Mouse (Mus musculus) MEL (cell line): ENCODE results near the gene Hkdc1. TPM values are rescaled to one million over a fixed set of nuclear protein-coding genes. Genes with fewer than 3 reads are reported as not detected.
A peak's percentile ranks its signal among the peaks of the same experiment; 100 is the strongest.

Experiments used
- DNase-seq: peaks from one replicate; pipeline ENCODE4 v3.0.0; 2011; ENCODE audit warnings: low read depth, low spot score
- H3K27ac ChIP-seq: 2 replicates; pipeline ENCODE4 v1.5.1; 2012; ENCODE audit warnings: low read depth, mild to moderate bottlenecking, control low read depth, low read length, moderate library complexity; ENCODE audit not compliant: control insufficient read depth
- H3K27me3 ChIP-seq, 2 experiments: fragments of 150-350 bp in 1 of 2; sonication (generic) in 1 of 2; 2 replicates each; pipeline ENCODE4 v1.6.1; 2012; ENCODE audit warnings: low read length in 2 of 2, mild to moderate bottlenecking in 2 of 2, improper control_type of control experiment in 1 of 2, moderate library complexity in 1 of 2; ENCODE audit not compliant: insufficient read depth in 2 of 2, control insufficient read depth in 1 of 2
- H3K36me3 ChIP-seq, 2 experiments: 2 replicates each; pipeline ENCODE4 v1.6.1; 2012 to 2014; ENCODE audit warnings: low read length in 2 of 2, improper control_type of control experiment in 1 of 2, inconsistent platforms in 1 of 2, mild to moderate bottlenecking in 1 of 2; ENCODE audit not compliant: insufficient read depth in 2 of 2, control insufficient read depth in 1 of 2
- H3K4me1 ChIP-seq, 2 experiments: fragments of 150-350 bp in 1 of 2; sonication (generic) in 1 of 2; 2 replicates each; pipeline ENCODE4 v1.6.1; 2012; ENCODE audit warnings: low read length in 2 of 2, improper control_type of control experiment in 1 of 2, mild to moderate bottlenecking in 1 of 2; ENCODE audit not compliant: insufficient read depth in 2 of 2, control insufficient read depth in 1 of 2
- H3K4me3 ChIP-seq, 2 experiments: fragments of 150-350 bp in 1 of 2; sonication (generic) in 1 of 2; 2 replicates each; pipeline ENCODE4 v1.5.1; 2012; ENCODE audit warnings: low read depth in 2 of 2, low read length in 2 of 2, mild to moderate bottlenecking in 2 of 2, moderate library complexity in 2 of 2, control low read depth in 1 of 2, improper control_type of control experiment in 1 of 2; ENCODE audit not compliant: control insufficient read depth in 1 of 2, insufficient read depth in 1 of 2
- H3K79me2 ChIP-seq: 2 replicates; pipeline ENCODE4 v1.6.1; 2012; ENCODE audit warnings: mild to moderate bottlenecking, low read length, moderate library complexity; ENCODE audit not compliant: control insufficient read depth, poor library complexity, insufficient read depth
- H3K9ac ChIP-seq: 2 replicates; pipeline ENCODE4 v1.6.1; 2012; ENCODE audit warnings: low read depth, mild to moderate bottlenecking, control low read depth, low read length, moderate library complexity; ENCODE audit not compliant: control insufficient read depth, poor library complexity, severe bottlenecking
- H3K9me3 ChIP-seq: fragments of 150-350 bp; sonication (generic); replicated peaks from 2 replicates; pipeline ENCODE4 v1.6.1; 2012; ENCODE audit warnings: mild to moderate bottlenecking, low read length, improper control_type of control experiment, moderate library complexity; ENCODE audit not compliant: insufficient read depth
- BHLHE40 ChIP-seq: IDR thresholded peaks from 2 replicates; pipeline ENCODE4 v1.6.1; 2012; ENCODE audit warnings: low read depth, mild to moderate bottlenecking, inconsistent platforms, low read length, improper control_type of control experiment, borderline replicate concordance
- CHD2 ChIP-seq: IDR thresholded peaks from 2 replicates; pipeline ENCODE4 v1.6.1; 2011; ENCODE audit warnings: low read length, improper control_type of control experiment
- CTCF ChIP-seq, 3 experiments: IDR thresholded peaks in 2 of 3; conservative IDR thresholded peaks in 1 of 3; 2 replicates each; pipeline ENCODE4 v1.5.1; 2011 to 2012; ENCODE audit warnings: low read length in 3 of 3, low read depth in 2 of 3, mild to moderate bottlenecking in 2 of 3, improper control_type of control experiment in 1 of 3, inconsistent platforms in 1 of 3, mixed read lengths in 1 of 3, moderate library complexity in 1 of 3; ENCODE audit not compliant: control insufficient read depth in 1 of 3, insufficient read depth in 1 of 3, poor library complexity in 1 of 3, severe bottlenecking in 1 of 3
- E2F4 ChIP-seq: IDR thresholded peaks from 2 replicates; pipeline ENCODE4 v1.6.1; 2011; ENCODE audit warnings: low read depth, low read length, improper control_type of control experiment, borderline replicate concordance
- ELF1 ChIP-seq: IDR thresholded peaks from 2 replicates; pipeline ENCODE4 v1.6.1; 2014; ENCODE audit warnings: low read depth, mild to moderate bottlenecking, inconsistent platforms, low read length, improper control_type of control experiment, moderate library complexity
- GABPA ChIP-seq: IDR thresholded peaks from 2 replicates; pipeline ENCODE4 v1.6.1; 2012; ENCODE audit warnings: low read depth, mild to moderate bottlenecking, inconsistent platforms, low read length, improper control_type of control experiment, moderate library complexity
- GATA1 ChIP-seq: IDR thresholded peaks from 2 replicates; pipeline ENCODE4 v1.6.1; 2011; ENCODE audit warnings: low read depth, low read length, improper control_type of control experiment
- JUND ChIP-seq: IDR thresholded peaks from 2 replicates; pipeline ENCODE4 v1.6.1; 2011; ENCODE audit warnings: low read depth, mild to moderate bottlenecking, improper control_type of control experiment, low read length
- MAFK ChIP-seq: IDR thresholded peaks from 2 replicates; pipeline ENCODE4 v1.6.1; 2011; ENCODE audit warnings: low read depth, mild to moderate bottlenecking, low read length, improper control_type of control experiment, borderline replicate concordance
- MAZ ChIP-seq: IDR thresholded peaks from 2 replicates; pipeline ENCODE4 v1.6.1; 2012; ENCODE audit warnings: low read depth, mild to moderate bottlenecking, inconsistent platforms, low read length, improper control_type of control experiment
- MEF2A ChIP-seq: IDR thresholded peaks from 2 replicates; pipeline ENCODE4 v1.6.1; 2014; ENCODE audit warnings: low read depth, mild to moderate bottlenecking, inconsistent platforms, low read length, improper control_type of control experiment; ENCODE audit not compliant: poor library complexity, insufficient replicate concordance, severe bottlenecking; ENCODE audit errors: extremely low read depth
- MXI1 ChIP-seq: IDR thresholded peaks from 2 replicates; pipeline ENCODE4 v1.6.1; 2011; ENCODE audit warnings: mild to moderate bottlenecking, low read depth, low read length, improper control_type of control experiment
- MYC ChIP-seq: IDR thresholded peaks from 2 replicates; pipeline ENCODE4 v1.6.1; 2011; ENCODE audit warnings: low read depth, mild to moderate bottlenecking, low read length, improper control_type of control experiment, moderate library complexity
- POLR2A ChIP-seq, 2 experiments: IDR thresholded peaks; 2 replicates each; pipeline ENCODE4 v1.6.1; 2011 to 2012; ENCODE audit warnings: low read length in 2 of 2, mild to moderate bottlenecking in 2 of 2, control low read depth in 1 of 2, improper control_type of control experiment in 1 of 2, low read depth in 1 of 2, moderate library complexity in 1 of 2; ENCODE audit not compliant: control insufficient read depth in 1 of 2, insufficient read depth in 1 of 2, poor library complexity in 1 of 2
- POLR2AphosphoS2 ChIP-seq: IDR thresholded peaks from 2 replicates; pipeline ENCODE4 v1.6.1; 2011; ENCODE audit warnings: low read length, improper control_type of control experiment
- POLR2AphosphoS5 ChIP-seq: IDR thresholded peaks from 2 replicates; pipeline ENCODE4 v1.6.1; 2012; ENCODE audit warnings: low read depth, borderline replicate concordance, mild to moderate bottlenecking, inconsistent platforms, low read length, moderate library complexity, mixed read lengths
- RAD21 ChIP-seq: IDR thresholded peaks from 2 replicates; pipeline ENCODE4 v1.6.1; 2011; ENCODE audit warnings: mild to moderate bottlenecking, low read depth, low read length, improper control_type of control experiment
- SIN3A ChIP-seq: IDR thresholded peaks from 2 replicates; pipeline ENCODE4 v1.6.1; 2012; ENCODE audit warnings: low read length, improper control_type of control experiment, inconsistent platforms
- SMC3 ChIP-seq: IDR thresholded peaks from 2 replicates; pipeline ENCODE4 v1.6.1; 2011; ENCODE audit warnings: low read depth, low read length, improper control_type of control experiment
- TCF12 ChIP-seq: IDR thresholded peaks from 2 replicates; pipeline ENCODE4 v1.6.1; 2014; ENCODE audit warnings: low read depth, mild to moderate bottlenecking, inconsistent platforms, low read length, improper control_type of control experiment, moderate library complexity
- USF1 ChIP-seq: IDR thresholded peaks from 2 replicates; pipeline ENCODE4 v1.6.1; 2014; ENCODE audit warnings: low read depth, mild to moderate bottlenecking, inconsistent platforms, low read length, improper control_type of control experiment, moderate library complexity
- USF2 ChIP-seq, 2 experiments: IDR thresholded peaks; 2 replicates each; pipeline ENCODE4 v1.6.1; 2011 to 2012; ENCODE audit warnings: improper control_type of control experiment in 2 of 2, low read length in 2 of 2, borderline replicate concordance in 1 of 2, inconsistent platforms in 1 of 2, low read depth in 1 of 2, mild to moderate bottlenecking in 1 of 2; ENCODE audit not compliant: insufficient read depth in 1 of 2
- ZC3H11A ChIP-seq: IDR thresholded peaks from 2 replicates; pipeline ENCODE4 v1.6.1; 2012; ENCODE audit warnings: low read depth, mild to moderate bottlenecking, inconsistent platforms, low read length, improper control_type of control experiment
- ZKSCAN1 ChIP-seq: IDR thresholded peaks from 2 replicates; pipeline ENCODE4 v1.6.1; 2012; ENCODE audit warnings: low read depth, mild to moderate bottlenecking, inconsistent platforms, low read length, improper control_type of control experiment, moderate library complexity
- ZMIZ1 ChIP-seq: IDR thresholded peaks from 2 replicates; pipeline ENCODE4 v1.6.1; 2012; ENCODE audit warnings: low read depth, mild to moderate bottlenecking, inconsistent platforms, low read length, improper control_type of control experiment, moderate library complexity
- ZNF384 ChIP-seq: IDR thresholded peaks from 2 replicates; pipeline ENCODE4 v1.6.1; 2012; ENCODE audit warnings: low read depth, mild to moderate bottlenecking, inconsistent platforms, low read length, improper control_type of control experiment
- polyA plus RNA-seq, 2 experiments: library from polyadenylated mRNA; stranded (reverse) in 1 of 2; unstranded in 1 of 2; fragments of >175 nt in 1 of 2; fragments of >200 nt in 1 of 2; gene quantifications; 2 replicates each; pipeline versions ENCODE4 v1.2.1 to v1.2.4; 2012; ENCODE audit warnings: low replicate concordance in 2 of 2, low read depth in 1 of 2; ENCODE audit not compliant: insufficient read length in 2 of 2, insufficient read depth in 1 of 2, missing spikeins in 1 of 2
- total RNA-seq: library from RNA; depleted of rRNA; stranded (reverse); fragments of 300-350 nt; gene quantifications from 2 replicates; pipeline ENCODE4 v1.2.3, GENCODE M21; 2012

Hkdc1 gene
- total and polyA plus RNA-seq, 3 experiments: 0.38 to 0.42 TPM; not detected in 1

GRCm38 (mm10) chr10:62410943-62411342 lies 11.3 kb downstream of the Hkdc1 start:
- H3K4me3 ChIP-seq: no peak overlapping the region
- H3K36me3 ChIP-seq: peaks cover 0 to 13% of the 10 kb centered on the region in 2 experiments; a peak in 2 of 4 replicates
- H3K4me1 ChIP-seq: peaks cover 2 to 29% of the 10 kb centered on the region in 2 experiments; a peak in 3 of 4 replicates
- no peaks in the 10 kb centered on the region for H3K9me3 ChIP-seq
- no peak overlapping the region for H3K27ac ChIP-seq
- H3K9ac ChIP-seq: no peak overlapping the region
- 0 out of 2 replicates have a peak, but pooled peaks have one; percentile 18 for TF ChIP-seq ELF1
- peak; percentile 83 for TF ChIP-seq RAD21
- TF ChIP-seq CTCF (IDR thresholded peaks at IDR 0.05 in 2 of 3, conservative IDR thresholded peaks at IDR 0.05 in 1 of 3; ENCODE audit: control insufficient read depth in 1 of 3, insufficient read depth in 1 of 3, low read depth in 2 of 3, low read length in 3 of 3, poor library complexity in 1 of 3, severe bottlenecking in 1 of 3): peak; percentile 85 to 93 (median 92)
- TF ChIP-seq ZC3H11A: peak; percentile 86
- no peak for TF ChIP-seq JUND
- no peak for TF ChIP-seq GABPA
- TF ChIP-seq MXI1: no peak
- no peak for TF ChIP-seq USF2 (IDR thresholded peaks at IDR 0.05; ENCODE audit: borderline replicate concordance in 1 of 2, insufficient read depth in 1 of 2, low read depth in 1 of 2, low read length in 2 of 2)
- no peak for TF ChIP-seq MEF2A
- TF ChIP-seq ZNF384: no peak
- TF ChIP-seq POLR2A (IDR thresholded peaks at IDR 0.05; ENCODE audit: control insufficient read depth in 1 of 2, insufficient read depth in 1 of 2, low read depth in 1 of 2, low read length in 2 of 2, poor library complexity in 1 of 2): no peak
- no peak for TF ChIP-seq E2F4
- no peak for TF ChIP-seq CHD2
- TF ChIP-seq SMC3: peak; percentile 91
- no peaks in the 10 kb centered on the region for H3K27me3 ChIP-seq
- peak; percentile 76 for DNase-seq
- H3K79me2 ChIP-seq: no peaks in the 10 kb centered on the region

- TF ChIP-seq CTCF (IDR thresholded peaks at IDR 0.05 in 2 of 3, conservative IDR thresholded peaks at IDR 0.05 in 1 of 3; ENCODE audit: control insufficient read depth in 1 of 3, insufficient read depth in 1 of 3, low read depth in 2 of 3, low read length in 3 of 3, poor library complexity in 1 of 3, severe bottlenecking in 1 of 3) (no peak), POLR2A (IDR thresholded peaks at IDR 0.05; ENCODE audit: control insufficient read depth in 1 of 2, insufficient read depth in 1 of 2, low read depth in 1 of 2, low read length in 2 of 2, poor library complexity in 1 of 2) (no peak), MYC (no peak), E2F4 (no peak), SIN3A (no peak), POLR2AphosphoS2 (no peak), ZKSCAN1 (no peak), USF2 (IDR thresholded peaks at IDR 0.05; ENCODE audit: borderline replicate concordance in 1 of 2, insufficient read depth in 1 of 2, low read depth in 1 of 2, low read length in 2 of 2) (no peak), GATA1 (no peak), ZMIZ1 (no peak), MAZ (no peak), MAFK (no peak), MXI1 (no peak), SMC3 (no peak), BHLHE40 (no peak), RAD21 (no peak), USF1 (no peak), POLR2AphosphoS5 (no peak), TCF12 (no peak)
- Histone ChIP-seq H3K27me3 (no peaks in the 10 kb centered on the region), H3K27ac (no peak overlapping the region), H3K9ac (no peak overlapping the region), H3K9me3 (no peaks in the 10 kb centered on the region), H3K36me3 (no peaks in the 10 kb centered on the region), H3K4me1 (no peaks in the 10 kb centered on the region), H3K4me3 (no peak overlapping the region), H3K79me2 (no peaks in the 10 kb centered on the region)
- DNase-seq: no peak
Observed at GRCm38 (mm10) chr10:62404901-62405300, 17.4 kb downstream of the Hkdc1 start.
